Mouse (Mus musculus) lung, postnatal 0 days (tissue): Measurements from ENCODE around the gene Fgf15. TPM values are rescaled to one million over a fixed set of nuclear protein-coding genes. Genes with fewer than 3 reads are reported as not detected.

Experiments used
- ATAC-seq: fragments of 200-750 bp; cut with Nextera tagmentation; 2 replicates; pipeline ENCODE4 v1.8.0; 2017; ENCODE audit warnings: moderate library complexity
- DNase-seq: peaks from one replicate; pipeline ENCODE4 v3.0.0-alpha.2; 2016; ENCODE audit warnings: low spot score
- H3K27ac ChIP-seq: fragments of 300-500 bp; sonication (generic); 2 replicates; pipeline ENCODE4 v1.5.1; 2014; ENCODE audit warnings: antibody characterized with exemption, mild to moderate bottlenecking, low read length, mixed read lengths
- H3K27me3 ChIP-seq: fragments of 300-500 bp; sonication (generic); replicated peaks from 2 replicates; pipeline ENCODE4 v1.6.1; 2014; ENCODE audit warnings: low read length, mixed read lengths; ENCODE audit not compliant: insufficient read depth
- H3K36me3 ChIP-seq: fragments of 300-500 bp; sonication (generic); 2 replicates; pipeline ENCODE4 v1.6.1; 2014; ENCODE audit warnings: low read length, mixed read lengths; ENCODE audit not compliant: insufficient read depth
- H3K4me1 ChIP-seq: fragments of 300-500 bp; sonication (generic); 2 replicates; pipeline ENCODE4 v1.6.1; 2014; ENCODE audit warnings: antibody characterized with exemption, low read depth, low read length, mixed read lengths; ENCODE audit not compliant: insufficient read depth
- H3K4me2 ChIP-seq: fragments of 300-500 bp; sonication (generic); replicated peaks from 2 replicates; pipeline ENCODE4 v1.6.1; 2014; ENCODE audit warnings: low read depth, mild to moderate bottlenecking, low read length, moderate library complexity, mixed read lengths
- H3K4me3 ChIP-seq: fragments of 300-500 bp; sonication (generic); 2 replicates; pipeline ENCODE4 v1.5.1; 2014; ENCODE audit warnings: low read depth, low read length
- H3K9ac ChIP-seq: fragments of 300-500 bp; sonication (generic); replicated peaks from 2 replicates; pipeline ENCODE4 v1.6.1; 2014; ENCODE audit warnings: low read depth, mild to moderate bottlenecking
- H3K9me3 ChIP-seq: fragments of 300-500 bp; sonication (generic); 2 replicates; pipeline ENCODE4 v1.6.1; 2016; ENCODE audit warnings: low read length, mixed read lengths
- CTCF ChIP-seq: IDR thresholded peaks from 2 replicates; pipeline ENCODE4 v1.5.1; 2016; ENCODE audit warnings: antibody characterized with exemption, mild to moderate bottlenecking
- EP300 ChIP-seq: IDR thresholded peaks from 2 replicates; pipeline ENCODE4 v1.6.1; 2016; ENCODE audit warnings: antibody characterized with exemption, mild to moderate bottlenecking, control low read depth
- WGBS: fragments of 180-500 bp; shearing (Covaris S2); extraction: QIAGEN DNeasy Blood & Tissue Kit; methylation state at CpG from one replicate; pipeline ENCODE4 v1.1.7; 2014; 5-methylcytosine and 5-hydroxymethylcytosine counted together
- polyA plus RNA-seq: library from polyadenylated mRNA; unstranded; fragments of >200 nt; fragmentation: Nextera tagmentation; extraction: Ambion mirVana; gene quantifications from 2 replicates; pipeline ENCODE4 v1.2.1, GENCODE M21; 2015

The Fgf15 gene
- polyA plus RNA-seq, 1 experiment from 2014 or later = not detected

GRCm38 (mm10) chr7:144931778-144932177, 35.4 kb downstream of the Fgf15 start:
- H3K4me3 ChIP-seq = no peak overlapping the region
- no peak overlapping the region for H3K9ac ChIP-seq
- no peaks in the 10 kb centered on the region; the same call in 1 of the 2 replicates for H3K36me3 ChIP-seq
- H3K4me1 ChIP-seq = no peaks in the 10 kb centered on the region
- TF ChIP-seq CTCF = peak; percentile 64
- TF ChIP-seq EP300 = no peak
- no peak overlapping the region for H3K4me2 ChIP-seq
- no peaks in the 10 kb centered on the region for H3K9me3 ChIP-seq
- H3K27ac ChIP-seq = no peak overlapping the region
- H3K27me3 ChIP-seq = no peaks in the 10 kb centered on the region
- peak; percentile 25; the same call in 1 of the 2 replicates for ATAC-seq
- 21% methylated on average over 3 of the region's 3 CpGs for WGBS
- peak; percentile 36 for DNase-seq

- 61% methylated on average over 18 of the region's 18 CpGs for WGBS
- Histone ChIP-seq H3K4me1 (no peaks in the 10 kb centered on the region), H3K36me3 (no peaks in the 10 kb centered on the region; the same call in 1 of the 2 replicates), H3K27ac (no peak overlapping the region), H3K9ac (no peak overlapping the region), H3K4me2 (no peak overlapping the region), H3K9me3 (no peaks in the 10 kb centered on the region), H3K4me3 (no peak overlapping the region), H3K27me3 (no peaks in the 10 kb centered on the region)
- no peak for ATAC-seq
- TF ChIP-seq EP300 (no peak), CTCF (no peak)
- no peak for DNase-seq
Observed at GRCm38 (mm10) chr7:144932389-144932937, 36.1 kb downstream of the Fgf15 start.

- Histone ChIP-seq H3K36me3 (no peaks in the 10 kb centered on the region; the same call in 1 of the 2 replicates), H3K27ac (no peak overlapping the region), H3K9ac (no peak overlapping the region), H3K4me1 (no peaks in the 10 kb centered on the region), H3K9me3 (no peaks in the 10 kb centered on the region), H3K4me3 (no peak overlapping the region), H3K27me3 (no peaks in the 10 kb centered on the region), H3K4me2 (no peak overlapping the region)
- no peak for ATAC-seq
- TF ChIP-seq CTCF = no peak
- DNase-seq = no peak
- 81% methylated on average over 3 of the region's 3 CpGs for WGBS
Observed at GRCm38 (mm10) chr7:144933336-144933735, 37.0 kb downstream of the Fgf15 start.

- Histone ChIP-seq H3K9ac (no peak overlapping the region), H3K27ac (no peak overlapping the region), H3K9me3 (no peaks in the 10 kb centered on the region), H3K27me3 (no peaks in the 10 kb centered on the region), H3K4me1 (peaks cover 2% of the 10 kb centered on the region; the same call in 1 of the 2 replicates), H3K4me3 (no peak overlapping the region), H3K36me3 (no peaks in the 10 kb centered on the region; the same call in 1 of the 2 replicates), H3K4me2 (no peak overlapping the region)
- ATAC-seq (no peak), DNase-seq (no peak)
- WGBS = 83% methylated on average over 8 of the region's 8 CpGs
- no peak for TF ChIP-seq EP300
- TF ChIP-seq CTCF = no peak
Observed at GRCm38 (mm10) chr7:144933796-144934195, 37.5 kb downstream of the Fgf15 start.

- DNase-seq = no peak
- TF ChIP-seq EP300 (no peak), CTCF (no peak)
- Histone ChIP-seq H3K9ac (no peak overlapping the region), H3K36me3 (no peaks in the 10 kb centered on the region; the same call in 1 of the 2 replicates), H3K4me1 (peaks cover 4% of the 10 kb centered on the region; the same call in 1 of the 2 replicates), H3K9me3 (no peaks in the 10 kb centered on the region), H3K27ac (no peak overlapping the region), H3K4me3 (no peak overlapping the region), H3K27me3 (no peaks in the 10 kb centered on the region), H3K4me2 (no peak overlapping the region)
- ATAC-seq = no peak
- 69% methylated on average over 5 of the region's 5 CpGs for WGBS
Observed at GRCm38 (mm10) chr7:144934901-144935300, 38.6 kb downstream of the Fgf15 start.

- Histone ChIP-seq H3K4me1 (peaks cover 4% of the 10 kb centered on the region; the same call in 1 of the 2 replicates), H3K9me3 (no peaks in the 10 kb centered on the region), H3K4me3 (no peak overlapping the region), H3K4me2 (no peak overlapping the region), H3K9ac (no peak overlapping the region), H3K36me3 (no peaks in the 10 kb centered on the region; the same call in 1 of the 2 replicates), H3K27me3 (no peaks in the 10 kb centered on the region), H3K27ac (no peak overlapping the region)
- WGBS = 53% methylated on average over 5 of the region's 5 CpGs
- DNase-seq = peak; percentile 75
- TF ChIP-seq CTCF (peak; percentile 72), EP300 (no peak)
- ATAC-seq = no peak
Observed at GRCm38 (mm10) chr7:144935563-144935962, 39.2 kb downstream of the Fgf15 start.
